Mouse (Mus musculus): ENCODE measurements around the gene Rarb.

DNA sequence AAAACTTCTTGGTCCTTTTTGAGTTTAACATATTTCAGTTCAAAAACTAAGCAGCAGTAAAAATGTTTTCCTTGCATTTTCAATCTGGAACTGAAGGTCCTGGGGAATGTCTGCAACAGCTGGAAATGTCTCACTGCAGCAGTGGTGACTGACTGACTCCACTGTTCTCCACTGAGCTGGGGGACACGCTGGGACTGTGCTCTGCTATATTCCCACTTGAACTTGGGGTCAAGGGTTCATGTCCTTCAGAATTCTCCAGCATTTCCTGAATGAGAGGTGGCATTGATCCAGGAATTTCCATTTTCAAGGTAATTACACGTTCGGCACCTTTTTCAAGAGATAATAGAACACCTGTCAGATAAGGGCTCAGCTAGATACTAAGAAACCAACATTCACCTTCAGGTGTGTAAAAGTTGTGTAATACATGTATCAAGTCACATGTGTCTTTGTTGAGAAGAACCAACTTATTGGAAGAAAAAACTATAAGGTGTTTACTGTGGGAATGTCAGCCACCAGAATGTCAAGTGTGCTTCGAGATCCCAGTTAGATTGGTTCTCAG is 386.9 kb downstream of the Rarb start:
- TF ChIP-seq CTCF (IDR thresholded peaks at IDR 0.05; ENCODE audit: low read depth): no peak
- no peak for TF ChIP-seq EP300 (IDR thresholded peaks at IDR 0.05; ENCODE audit: low read depth)

All from heart, postnatal 0 days (tissue).